Mouse (Mus musculus) heart, embryonic 14.5 days (tissue): Measurements from ENCODE around the gene Heatr9. TPM values are rescaled to one million over a fixed set of nuclear protein-coding genes. Genes with fewer than 3 reads are reported as not detected.

Source experiments
- ATAC-seq: fragments of 200-750 bp; cut with Nextera tagmentation; 2 replicates; pipeline ENCODE4 v1.8.0; 2017; ENCODE audit warnings: low read depth, moderate TSS enrichment; ENCODE audit not compliant: insufficient number of reproducible peaks, insufficient read depth, low FRiP score
- H3K27ac ChIP-seq, 2 experiments: fragments of 200-500 bp in 1 of 2; fragments of 300-500 bp in 1 of 2; sonication (generic) in 1 of 2; replicated peaks in 1 of 2; 2 replicates each; pipeline ENCODE4 v1.5.1; 2012 to 2014; ENCODE audit warnings: low read depth in 2 of 2, low read length in 2 of 2, control low read depth in 1 of 2, mild to moderate bottlenecking in 1 of 2, mixed read lengths in 1 of 2; ENCODE audit not compliant: control insufficient read depth in 1 of 2, insufficient read depth in 1 of 2
- H3K27me3 ChIP-seq: fragments of 300-500 bp; sonication (generic); 2 replicates; pipeline ENCODE4 v1.6.1; 2014; ENCODE audit warnings: mild to moderate bottlenecking, low read length, control low read depth; ENCODE audit not compliant: control insufficient read depth, insufficient read depth
- H3K36me3 ChIP-seq: fragments of 300-500 bp; sonication (generic); 2 replicates; pipeline ENCODE4 v1.6.1; 2014; ENCODE audit warnings: mild to moderate bottlenecking, control low read depth, low read length, mixed read lengths; ENCODE audit not compliant: control insufficient read depth, insufficient read depth
- H3K4me1 ChIP-seq, 2 experiments: fragments of 200-500 bp in 1 of 2; fragments of 300-500 bp in 1 of 2; sonication (generic) in 1 of 2; 2 replicates each; pipeline ENCODE4 v1.6.1; 2012 to 2014; ENCODE audit warnings: low read length in 2 of 2, control low read depth in 1 of 2, mixed read lengths in 1 of 2; ENCODE audit not compliant: control insufficient read depth in 2 of 2, insufficient read depth in 2 of 2
- H3K4me2 ChIP-seq: fragments of 300-500 bp; sonication (generic); 2 replicates; pipeline ENCODE4 v1.6.1; 2014; ENCODE audit warnings: mild to moderate bottlenecking, low read length
- H3K4me3 ChIP-seq, 2 experiments: fragments of 200-500 bp in 1 of 2; fragments of 300-500 bp in 1 of 2; sonication (generic) in 1 of 2; 2 replicates each; pipeline ENCODE4 v1.5.1; 2012 to 2014; ENCODE audit warnings: low read length in 2 of 2, mild to moderate bottlenecking in 2 of 2, control low read depth in 1 of 2, low read depth in 1 of 2, moderate library complexity in 1 of 2; ENCODE audit not compliant: control insufficient read depth in 1 of 2, insufficient read depth in 1 of 2
- H3K9ac ChIP-seq: fragments of 300-500 bp; sonication (generic); 2 replicates; pipeline ENCODE4 v1.6.1; 2014; ENCODE audit warnings: mild to moderate bottlenecking, low read length
- H3K9me3 ChIP-seq: fragments of 300-500 bp; sonication (generic); 2 replicates; pipeline ENCODE4 v1.6.1; 2016; ENCODE audit warnings: low read length, control low read depth; ENCODE audit not compliant: control insufficient read depth
- WGBS: fragments of 180-500 bp; shearing (Covaris S2); extraction: QIAGEN DNeasy Blood & Tissue Kit; methylation state at CpG from one replicate; pipeline ENCODE4 v1.1.7; 2014; 5-methylcytosine and 5-hydroxymethylcytosine counted together
- polyA plus RNA-seq: library from polyadenylated mRNA; unstranded; fragments of >200 nt; fragmentation: Nextera tagmentation; extraction: Ambion mirVana; gene quantifications from 2 replicates; pipeline ENCODE4 v1.2.1, GENCODE M21; 2014

The Heatr9 gene
- polyA plus RNA-seq, 1 experiment from 2014 or later, result not detected

DNA sequence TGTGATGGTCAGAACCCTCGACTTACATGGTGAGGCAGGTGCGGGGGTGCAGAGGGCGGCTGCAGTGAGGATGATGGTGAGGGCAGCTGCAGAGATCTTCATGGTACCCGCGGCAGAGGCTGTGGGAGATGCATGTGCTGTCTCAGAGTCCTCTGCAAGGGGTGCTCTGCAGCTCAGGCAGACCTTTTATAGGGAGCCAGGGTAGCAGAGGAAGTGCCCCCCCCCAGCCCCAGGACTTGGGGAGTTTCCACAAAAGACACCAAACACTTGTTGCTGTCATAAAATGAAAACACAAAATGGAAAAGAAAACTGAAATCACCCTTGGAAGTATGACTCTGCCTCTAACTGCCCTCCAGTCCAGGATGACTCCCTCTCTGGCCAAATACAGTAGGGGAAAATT lies 8.4 kb upstream of the Heatr9 start, which contains the start of gene Ccl5:
Gene Ccl5, minus strand, starts transcription at position 159 of the 400 bp plus-strand sequence.
- Histone ChIP-seq H3K9me3 (no peaks in the 10 kb centered on the region), H3K27ac (no peak within 1 kb of the TSS), H3K4me2 (no peak within 1 kb of the TSS), H3K4me1 (peaks cover 6 to 9% of the 10 kb centered on the region in 2 experiments; a peak in 3 of 4 replicates), H3K27me3 (no peaks in the 10 kb centered on the region), H3K36me3 (no peaks in the 10 kb centered on the region), H3K9ac (no peak within 1 kb of the TSS), H3K4me3 (no peak within 1 kb of the TSS)
- WGBS, result 77% methylated on average over 5 of the region's 5 CpGs
- ATAC-seq, result no peak

DNA sequence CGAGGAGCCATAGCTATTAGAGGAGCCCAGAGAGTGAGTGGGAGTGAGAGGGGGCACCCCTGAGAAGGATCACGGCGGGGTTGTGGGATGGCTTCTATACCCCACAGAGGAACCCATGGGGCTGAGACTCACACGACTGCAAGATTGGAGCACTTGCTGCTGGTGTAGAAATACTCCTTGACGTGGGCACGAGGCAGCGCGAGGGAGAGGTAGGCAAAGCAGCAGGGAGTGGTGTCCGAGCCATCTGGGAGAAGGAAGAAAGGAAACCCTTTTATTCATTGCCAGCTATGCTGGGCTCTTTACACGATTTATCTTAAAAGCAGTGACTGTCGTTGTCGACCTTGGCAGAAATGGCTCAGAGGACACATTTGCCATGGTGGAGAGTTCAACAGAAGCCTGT lies 7.0 kb upstream of the Heatr9 start:
- no peaks in the 10 kb centered on the region for H3K9me3 ChIP-seq
- ATAC-seq, result no peak
- 66% methylated on average over 12 of the region's 12 CpGs for WGBS
- H3K4me1 ChIP-seq, result peaks cover under 1 to 1% of the 10 kb centered on the region in 2 experiments; a peak in 1 of 4 replicates
- no peak overlapping the region for H3K27ac ChIP-seq
- H3K9ac ChIP-seq, result no peak overlapping the region
- H3K4me2 ChIP-seq, result no peak overlapping the region
- H3K36me3 ChIP-seq, result no peaks in the 10 kb centered on the region
- no peaks in the 10 kb centered on the region for H3K27me3 ChIP-seq
- H3K4me3 ChIP-seq, result no peak overlapping the region

DNA sequence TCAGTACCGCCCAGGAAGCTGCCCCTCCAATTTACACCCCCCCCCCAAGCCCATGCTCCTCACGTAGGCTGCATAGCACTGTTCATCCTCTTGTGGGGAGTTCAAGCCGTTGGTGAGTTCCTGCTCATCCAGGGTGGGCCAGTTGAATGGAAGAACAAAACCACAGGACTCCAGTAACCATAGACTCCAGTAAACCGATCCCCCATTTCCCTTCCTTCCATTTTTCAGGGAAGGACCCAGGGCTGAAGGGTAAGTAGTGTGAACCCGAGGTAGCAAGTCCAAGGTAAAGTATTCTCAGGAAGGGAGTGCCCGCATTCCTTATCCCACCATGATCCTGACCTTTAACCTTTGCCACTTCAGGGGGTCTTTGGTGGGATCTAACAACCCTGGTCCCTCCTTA lies 3.6 kb downstream of the Heatr9 start:
- no peak for ATAC-seq
- Histone ChIP-seq H3K9ac (no peak overlapping the region), H3K4me1 (no peaks in the 10 kb centered on the region), H3K27ac (no peak overlapping the region), H3K27me3 (no peaks in the 10 kb centered on the region), H3K9me3 (no peaks in the 10 kb centered on the region), H3K4me2 (no peak overlapping the region), H3K36me3 (no peaks in the 10 kb centered on the region), H3K4me3 (no peak overlapping the region)
- WGBS, result 65% methylated on average over 6 of the region's 6 CpGs

DNA sequence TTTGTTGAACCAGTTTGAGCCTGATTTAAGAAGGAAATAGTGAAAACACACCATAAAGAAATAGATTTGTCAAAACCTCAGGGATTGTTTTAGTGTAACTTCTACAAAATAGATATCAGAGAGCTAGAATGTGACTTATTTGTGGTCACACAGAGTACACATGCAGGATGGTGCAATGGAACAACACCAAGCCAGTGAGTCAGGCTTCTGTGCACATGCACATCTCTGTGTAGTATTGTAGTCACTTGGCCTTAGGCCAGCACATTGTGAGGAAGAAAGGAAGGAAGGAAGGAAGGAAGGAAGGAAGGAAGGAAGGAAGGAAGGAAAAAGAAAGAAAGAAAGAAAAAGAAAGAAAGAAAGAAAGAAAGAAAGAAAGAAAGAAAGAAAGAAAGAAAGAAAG lies 4.8 kb downstream of the Heatr9 start:
- Histone ChIP-seq H3K9ac (no peak overlapping the region), H3K27ac (no peak overlapping the region), H3K4me2 (no peak overlapping the region), H3K9me3 (no peaks in the 10 kb centered on the region), H3K27me3 (no peaks in the 10 kb centered on the region), H3K4me1 (no peaks in the 10 kb centered on the region), H3K36me3 (no peaks in the 10 kb centered on the region), H3K4me3 (no peak overlapping the region)
- no peak for ATAC-seq

DNA sequence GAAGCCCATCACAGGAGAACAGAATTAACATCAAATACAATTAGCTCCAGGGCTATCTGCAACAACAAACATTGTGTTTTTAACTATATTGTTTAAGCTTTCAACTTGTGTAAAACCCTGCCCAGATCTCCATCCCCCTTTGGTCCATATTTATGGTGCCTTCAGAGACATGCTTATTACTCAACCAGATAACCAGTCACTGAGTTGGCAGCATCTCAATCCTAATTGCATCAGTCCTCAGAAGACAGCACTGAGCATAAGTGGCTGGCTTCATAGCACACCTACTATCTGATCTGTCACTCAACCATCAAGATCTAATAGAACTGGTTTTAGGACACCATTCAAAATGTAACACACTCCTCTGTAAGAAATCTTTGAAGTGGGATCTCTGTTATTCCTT lies 12.5 kb downstream of the Heatr9 start:
- H3K4me2 ChIP-seq, result no peak overlapping the region
- no peak overlapping the region for H3K9ac ChIP-seq
- no peaks in the 10 kb centered on the region for H3K27me3 ChIP-seq
- ATAC-seq, result no peak
- H3K36me3 ChIP-seq, result peaks cover 38% of the 10 kb centered on the region
- no peak overlapping the region for H3K27ac ChIP-seq
- peaks cover 0 to 6% of the 10 kb centered on the region in 2 experiments; a peak in 2 of 4 replicates for H3K4me1 ChIP-seq
- H3K9me3 ChIP-seq, result no peaks in the 10 kb centered on the region
- no peak overlapping the region for H3K4me3 ChIP-seq

DNA sequence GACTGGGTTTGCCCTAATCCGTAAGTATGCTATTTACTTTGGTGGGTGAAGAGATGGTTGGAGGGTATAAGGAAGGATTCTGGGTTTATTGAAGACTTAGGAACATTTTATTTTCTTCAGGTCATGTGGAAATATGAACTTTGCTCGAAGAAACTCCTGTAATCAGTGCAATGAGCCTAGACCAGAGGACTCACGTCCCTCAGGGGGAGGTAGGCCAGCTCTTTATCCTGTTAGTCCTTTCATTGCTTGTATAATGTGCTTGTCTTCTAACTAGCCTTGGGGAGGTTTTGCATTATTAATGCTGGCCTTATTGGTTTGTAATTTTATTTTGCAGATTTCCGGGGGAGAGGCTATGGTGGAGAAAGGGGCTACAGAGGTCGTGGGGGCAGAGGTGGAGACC lies 17.7 kb downstream of the Heatr9 start:
- peaks cover 81% of the 10 kb centered on the region for H3K36me3 ChIP-seq
- no peaks in the 10 kb centered on the region for H3K9me3 ChIP-seq
- no peak overlapping the region for H3K9ac ChIP-seq
- H3K27ac ChIP-seq, result no peak overlapping the region
- H3K4me2 ChIP-seq, result no peak overlapping the region
- H3K4me1 ChIP-seq, result peaks cover 0 to 6% of the 10 kb centered on the region in 2 experiments; a peak in 2 of 4 replicates
- no peak for ATAC-seq
- no peak overlapping the region for H3K4me3 ChIP-seq
- 92% methylated on average over 5 of the region's 5 CpGs for WGBS
- H3K27me3 ChIP-seq, result no peaks in the 10 kb centered on the region

DNA sequence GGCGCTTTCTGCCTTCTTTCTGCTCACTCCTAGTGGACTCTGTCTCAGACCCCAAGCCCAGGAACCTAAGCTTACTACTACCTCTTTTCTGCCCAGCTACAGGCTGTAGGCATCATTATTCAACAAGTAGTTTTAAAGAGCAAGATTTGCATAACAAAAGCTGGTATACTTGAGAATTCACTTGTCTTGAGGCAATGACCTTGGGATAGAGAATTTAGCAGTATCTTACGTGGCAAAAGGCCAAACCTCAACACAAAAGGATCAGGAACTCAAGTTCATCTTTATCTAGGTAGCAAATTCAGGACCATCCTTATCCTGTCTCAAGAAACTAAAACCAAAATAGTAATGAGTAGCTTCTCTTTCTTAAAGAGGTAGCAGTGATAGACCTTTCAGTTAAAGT lies 26.4 kb downstream of the Heatr9 start:
- Histone ChIP-seq H3K9me3 (no peaks in the 10 kb centered on the region), H3K27ac (no peak overlapping the region), H3K4me1 (0 out of 4 replicates have a peak, but pooled peaks cover 0 to 4% of the 10 kb centered on the region in 2 experiments), H3K36me3 (peaks cover 59% of the 10 kb centered on the region), H3K4me3 (no peak overlapping the region), H3K27me3 (no peaks in the 10 kb centered on the region), H3K9ac (no peak overlapping the region), H3K4me2 (no peak overlapping the region)
- ATAC-seq, result no peak
- WGBS, result 80% methylated on average over 2 of the region's 2 CpGs

DNA sequence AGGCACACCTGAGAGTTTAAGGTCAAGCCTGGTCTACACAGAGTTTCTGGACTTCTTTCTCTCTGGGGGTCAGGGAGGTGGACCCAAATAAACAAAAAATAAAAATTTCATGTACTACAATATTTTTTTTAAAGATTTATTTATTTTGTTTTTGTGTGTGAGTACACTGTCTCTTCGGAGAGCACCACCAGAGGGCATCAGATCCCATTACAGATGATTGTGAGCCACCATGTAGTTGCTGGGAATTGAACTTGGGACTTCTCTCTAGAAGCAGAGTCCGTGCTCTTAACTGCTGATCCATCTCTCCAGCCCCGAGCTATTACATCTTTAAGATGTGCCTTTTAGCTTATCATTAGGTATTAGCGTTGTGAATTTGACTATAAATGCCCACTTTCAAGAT lies 30.5 kb downstream of the Heatr9 start:
- peaks cover 57% of the 10 kb centered on the region for H3K36me3 ChIP-seq
- ATAC-seq, result no peak
- 0 out of 4 replicates have a peak, but pooled peaks cover 0 to 4% of the 10 kb centered on the region in 2 experiments for H3K4me1 ChIP-seq

More for the DNA sequence above, 30.5 kb downstream of the Heatr9 start:
- 82% methylated on average over 4 of the region's 4 CpGs for WGBS
- no peaks in the 10 kb centered on the region for H3K27me3 ChIP-seq
- H3K9me3 ChIP-seq, result no peaks in the 10 kb centered on the region
- H3K4me2 ChIP-seq, result no peak overlapping the region
- H3K4me3 ChIP-seq, result no peak overlapping the region
- no peak overlapping the region for H3K27ac ChIP-seq
- no peak overlapping the region for H3K9ac ChIP-seq
